21 mouse cellular contexts compared by ENCODE assay signal in genomic region chr8:46149306-46149705, GRCm38 (mm10). TPM values are rescaled to one million over a fixed set of nuclear protein-coding genes. Genes with fewer than 3 reads are reported as not detected.
DNase-seq lines count a peak whose midpoint lies in the region; ATAC-seq and TF ChIP-seq lines count a peak whose summit lies in the region.
"Had no signal": no experiment of that assay in that cellular context is flagged by ENCODE, and none has a peak within 500 bp of the region (broad histone marks: within the 10 kb centered on the region; RNA-seq: fewer than 3 reads in every experiment).

No protein-coding gene starts in this region.

- DNase-seq in cerebellum, adult 9-11 months, result peak; percentile 64
- no peak for DNase-seq in cerebellum, adult 11 months
- DNase-seq in hindbrain, postnatal 0 days (ENCODE audit: low spot score), result no peak
- peak; percentile 80 for DNase-seq in brain, adult 2 months (ENCODE audit: low read depth, low spot score)
- DNase-seq: adrenal gland, postnatal 10 days; gastrocnemius, adult 2 months; gastrocnemius, postnatal 25 days; heart, adult 11 months; heart, postnatal 36 days; kidney, adult 18-20 months; kidney, postnatal 10 days had no signal

- ATAC-seq in hindbrain, postnatal 0 days, result no peak
- no peak for ATAC-seq in hindbrain, embryonic 12.5 days (ENCODE audit: low FRiP score)
- ATAC-seq in intestine, postnatal 0 days, result no peak
- ATAC-seq: CD4-positive, CD25-positive, alpha-beta regulatory T cell, adult 4 months; forebrain, embryonic 16.5 days; hindbrain, embryonic 16.5 days had no signal

- H3K4me2 ChIP-seq in hindbrain, postnatal 0 days (ENCODE audit: low read depth, low read length), result peak overlapping the region; percentile 18; the same call in 1 of the 2 replicates
- H3K4me2 ChIP-seq in hindbrain, embryonic 12.5 days (replicated peaks), result no peak overlapping the region
- H3K4me2 ChIP-seq in intestine, postnatal 0 days (replicated peaks; ENCODE audit: low read depth), result no peak overlapping the region
- H3K4me2 ChIP-seq: embryonic facial prominence, embryonic 13.5 days; forebrain, embryonic 12.5 days; heart, embryonic 13.5 days had no signal

- H3K36me3 ChIP-seq in hindbrain, postnatal 0 days (ENCODE audit: insufficient read depth, low read length), result no peaks in the 10 kb centered on the region
- H3K36me3 ChIP-seq in hindbrain, embryonic 12.5 days, result no peaks in the 10 kb centered on the region
- no peaks in the 10 kb centered on the region for H3K36me3 ChIP-seq in small intestine, adult 2 months (ENCODE audit: control insufficient read depth, insufficient read depth, low read length)
- H3K36me3 ChIP-seq in intestine, postnatal 0 days (ENCODE audit: control insufficient read depth, insufficient read depth), result no peaks in the 10 kb centered on the region
- H3K36me3 ChIP-seq: embryonic facial prominence, embryonic 13.5 days; forebrain, embryonic 12.5 days; heart, embryonic 13.5 days had no signal

- TF ChIP-seq POLR2A in small intestine, adult 2 months (IDR thresholded peaks at IDR 0.05; ENCODE audit: low read depth, low read length), result no peak

- H3K9ac ChIP-seq in hindbrain, postnatal 0 days (replicated peaks; ENCODE audit: low read length), result no peak overlapping the region
- no peak overlapping the region for H3K9ac ChIP-seq in hindbrain, embryonic 12.5 days
- H3K9ac ChIP-seq in intestine, postnatal 0 days (ENCODE audit: low read depth, low read length), result no peak overlapping the region
- H3K9ac ChIP-seq: embryonic facial prominence, embryonic 13.5 days; forebrain, embryonic 12.5 days; heart, embryonic 13.5 days had no signal

- H3K27ac ChIP-seq in hindbrain, postnatal 0 days, result no peak overlapping the region
- H3K27ac ChIP-seq in hindbrain, embryonic 12.5 days, result no peak overlapping the region
- peak overlapping the region; percentile 9; the same call in 1 of the 2 replicates for H3K27ac ChIP-seq in small intestine, adult 2 months (ENCODE audit: insufficient read depth, low read depth, low read length)
- no peak overlapping the region for H3K27ac ChIP-seq in intestine, postnatal 0 days (ENCODE audit: low read depth, low read length)
- H3K27ac ChIP-seq: embryonic facial prominence, embryonic 13.5 days; forebrain, embryonic 12.5 days; gastrocnemius, adult 2 months; heart, embryonic 13.5 days had no signal

- no peak for TF ChIP-seq CTCF in hindbrain, postnatal 0 days (IDR thresholded peaks at IDR 0.05; ENCODE audit: low read depth)
- no peak for TF ChIP-seq CTCF in small intestine, adult 2 months (IDR thresholded peaks at IDR 0.05; ENCODE audit: extremely low read depth, insufficient read length, insufficient replicate concordance, low read depth, low read length)
- TF ChIP-seq CTCF in intestine, postnatal 0 days (IDR thresholded peaks at IDR 0.05; ENCODE audit: low read depth), result no peak

- 83% methylated on average over 6 of the region's 6 CpGs for WGBS in hindbrain, postnatal 0 days
- 80% methylated on average over 6 of the region's 6 CpGs for WGBS in hindbrain, embryonic 12.5 days
- WGBS in small intestine, adult 2 months, result 88% methylated on average over 6 of the region's 6 CpGs
- 82% methylated on average over 6 of the region's 6 CpGs for whole genome bisulfite sequencing in intestine, postnatal 0 days

- H3K9me3 ChIP-seq in hindbrain, postnatal 0 days (ENCODE audit: low read length), result no peaks in the 10 kb centered on the region
- H3K9me3 ChIP-seq in hindbrain, embryonic 12.5 days (replicated peaks), result no peaks in the 10 kb centered on the region
- H3K9me3 ChIP-seq in intestine, postnatal 0 days (ENCODE audit: control insufficient read depth), result no peaks in the 10 kb centered on the region
- H3K9me3 ChIP-seq: embryonic facial prominence, embryonic 13.5 days; forebrain, embryonic 12.5 days; G1E; heart, embryonic 13.5 days had no signal

- no peaks in the 10 kb centered on the region for H3K27me3 ChIP-seq in hindbrain, postnatal 0 days (ENCODE audit: insufficient read depth, low read length)
- peaks cover 15% of the 10 kb centered on the region for H3K27me3 ChIP-seq in hindbrain, embryonic 12.5 days
- no peaks in the 10 kb centered on the region for H3K27me3 ChIP-seq in small intestine, adult 2 months (ENCODE audit: control insufficient read depth, insufficient read depth, low read length)
- H3K27me3 ChIP-seq in intestine, postnatal 0 days (replicated peaks; ENCODE audit: control insufficient read depth, insufficient read depth, low read length), result no peaks in the 10 kb centered on the region

- H3K4me3 ChIP-seq in hindbrain, postnatal 0 days (ENCODE audit: low read length), result no peak overlapping the region
- H3K4me3 ChIP-seq in hindbrain, embryonic 12.5 days, result no peak overlapping the region
- H3K4me3 ChIP-seq in small intestine, adult 2 months (ENCODE audit: low read depth, low read length), result no peak overlapping the region
- H3K4me3 ChIP-seq in intestine, postnatal 0 days (ENCODE audit: low read depth, low read length), result no peak overlapping the region
- H3K4me3 ChIP-seq: embryonic facial prominence, embryonic 13.5 days; forebrain, embryonic 12.5 days; gastrocnemius, adult 2 months; heart, embryonic 13.5 days had no signal

- H3K4me1 ChIP-seq in hindbrain, postnatal 0 days (ENCODE audit: insufficient read depth, low read length), result peaks cover 6% of the 10 kb centered on the region; the same call in 1 of the 2 replicates
- H3K4me1 ChIP-seq in hindbrain, embryonic 12.5 days, result peaks cover 18% of the 10 kb centered on the region
- peaks cover 15% of the 10 kb centered on the region for H3K4me1 ChIP-seq in small intestine, adult 2 months (ENCODE audit: control insufficient read depth, insufficient read depth, insufficient read length, low read length)
- H3K4me1 ChIP-seq in intestine, postnatal 0 days (replicated peaks; ENCODE audit: control insufficient read depth, insufficient read depth, low read length), result peaks cover 3% of the 10 kb centered on the region; the same call in 1 of the 2 replicates

RNA-seq across cellular contexts. Expression of gene Cfap97, which starts 2.3 kb away (rescaled TPM):
- 15.1 and 15.2 TPM in 2 replicates for total RNA-seq in hindbrain, postnatal 0 days (2014; rRNA removed)
- 26.8 and 28.0 TPM in 2 replicates for polyA plus RNA-seq in hindbrain, postnatal 0 days (2015; fragmentation: Nextera tagmentation; extraction: Ambion mirVana)
- 26.3 and 28.7 TPM in 2 replicates for polyA plus RNA-seq in hindbrain, embryonic 12.5 days (2016; fragmentation: Nextera tagmentation; extraction: Ambion mirVana)
- 0.71 and 1.7 TPM in 2 replicates for polyA plus RNA-seq in small intestine, adult 2 months (2012; rRNA removed)
- polyA plus RNA-seq in intestine, postnatal 0 days (2015; fragmentation: Nextera tagmentation; extraction: Ambion mirVana), result 15.2 and 17.1 TPM in 2 replicates

RNA-seq across cellular contexts. Expression of gene Snx25, which starts 2.7 kb away (rescaled TPM):
- total RNA-seq in hindbrain, postnatal 0 days (2014; rRNA removed), result 36.9 and 38.7 TPM in 2 replicates
- 8.4 and 10.4 TPM in 2 replicates for polyA plus RNA-seq in hindbrain, postnatal 0 days (2015; fragmentation: Nextera tagmentation; extraction: Ambion mirVana)
- polyA plus RNA-seq in hindbrain, embryonic 12.5 days (2016; fragmentation: Nextera tagmentation; extraction: Ambion mirVana), result 5.6 and 5.9 TPM in 2 replicates
- polyA plus RNA-seq in small intestine, adult 2 months (2012; rRNA removed), result 4.8 and 10.9 TPM in 2 replicates
- 12.1 and 13.2 TPM in 2 replicates for polyA plus RNA-seq in intestine, postnatal 0 days (2015; fragmentation: Nextera tagmentation; extraction: Ambion mirVana)

Comparison
In these comparisons a context has a peak if more than half of its experiments do, and no peak if none do; other contexts are left out.
1. DNase-seq: peak in cerebellum, adult 9-11 months (single experiment) and brain, adult 2 months (single experiment); none in cerebellum, adult 11 months (single experiment) and hindbrain, postnatal 0 days (single experiment).